Mouse (Mus musculus): ENCODE data around the gene Sco1. TPM values are rescaled to one million over a fixed set of nuclear protein-coding genes. Genes with fewer than 3 reads are reported as not detected.

Gene Sco1
- total and polyA plus RNA-seq, 2 experiments from 2014 or later: 12.4 to 14.7 TPM

DNA sequence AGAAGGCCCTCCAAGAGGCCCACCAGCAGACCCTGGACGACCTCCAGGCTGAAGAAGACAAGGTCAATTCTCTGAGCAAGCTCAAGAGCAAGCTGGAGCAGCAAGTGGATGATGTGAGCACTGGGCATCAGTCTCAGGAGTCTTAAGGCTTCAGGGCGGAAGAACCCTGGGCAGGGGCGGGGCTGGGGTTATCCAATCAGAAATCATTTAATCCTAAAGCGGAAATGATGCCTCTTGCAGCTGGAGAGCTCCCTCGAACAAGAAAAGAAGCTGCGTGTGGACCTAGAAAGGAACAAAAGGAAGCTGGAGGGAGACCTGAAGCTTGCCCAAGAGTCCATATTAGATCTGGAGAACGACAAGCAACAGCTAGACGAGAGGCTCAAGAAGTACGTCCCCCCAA lies 40.7 kb downstream of the Sco1 start:
- Histone ChIP-seq H3K36me3 (ENCODE audit: insufficient read depth, low read length) (no peaks in the 10 kb centered on the region), H3K27me3 (ENCODE audit: insufficient read depth, low read length) (no peaks in the 10 kb centered on the region), H3K9ac (replicated peaks; ENCODE audit: low read length, poor library complexity, severe bottlenecking) (no peak overlapping the region), H3K4me1 (ENCODE audit: insufficient read depth, low read length) (no peaks in the 10 kb centered on the region), H3K27ac (ENCODE audit: low read depth, low read length) (no peak overlapping the region), H3K4me2 (ENCODE audit: low read depth, low read length, poor library complexity, severe bottlenecking) (no peak overlapping the region), H3K4me3 (ENCODE audit: low read depth, low read length) (no peak overlapping the region), H3K9me3 (ENCODE audit: low read length) (no peaks in the 10 kb centered on the region)
- TF ChIP-seq CTCF (IDR thresholded peaks at IDR 0.05): no peak
- ATAC-seq (ENCODE audit: low FRiP score) (no peak), DNase-seq (ENCODE audit: low spot score) (no peak)
- 77% methylated on average over 9 of the region's 9 CpGs for WGBS

- H3K27me3 ChIP-seq (ENCODE audit: insufficient read depth, low read length): no peaks in the 10 kb centered on the region
- no peak overlapping the region for H3K27ac ChIP-seq (ENCODE audit: low read depth, low read length)
- DNase-seq (ENCODE audit: low spot score): no peak
- no peak for ATAC-seq (ENCODE audit: low FRiP score)
- H3K36me3 ChIP-seq (ENCODE audit: insufficient read depth, low read length): no peaks in the 10 kb centered on the region
- no peak overlapping the region for H3K4me2 ChIP-seq (ENCODE audit: low read depth, low read length, poor library complexity, severe bottlenecking)
- H3K4me1 ChIP-seq (ENCODE audit: insufficient read depth, low read length): no peaks in the 10 kb centered on the region
- no peak overlapping the region for H3K9ac ChIP-seq (replicated peaks; ENCODE audit: low read length, poor library complexity, severe bottlenecking)
- H3K4me3 ChIP-seq (ENCODE audit: low read depth, low read length): no peak overlapping the region
- TF ChIP-seq CTCF (IDR thresholded peaks at IDR 0.05): no peak
- no peaks in the 10 kb centered on the region for H3K9me3 ChIP-seq (ENCODE audit: low read length)
- 97% methylated on average over 5 of the region's 5 CpGs for WGBS
Measured at GRCm38 (mm10) chr11:67093652-67094051, 41.2 kb downstream of the Sco1 start.

GRCm38 (mm10) chr11:67094470-67094869 lies 42.0 kb downstream of the Sco1 start:
- ATAC-seq (ENCODE audit: low FRiP score): no peak
- H3K36me3 ChIP-seq (ENCODE audit: insufficient read depth, low read length): no peaks in the 10 kb centered on the region
- no peak overlapping the region for H3K9ac ChIP-seq (replicated peaks; ENCODE audit: low read length, poor library complexity, severe bottlenecking)
- no peaks in the 10 kb centered on the region for H3K4me1 ChIP-seq (ENCODE audit: insufficient read depth, low read length)
- H3K4me2 ChIP-seq (ENCODE audit: low read depth, low read length, poor library complexity, severe bottlenecking): no peak overlapping the region
- H3K4me3 ChIP-seq (ENCODE audit: low read depth, low read length): no peak overlapping the region
- DNase-seq (ENCODE audit: low spot score): no peak
- H3K27ac ChIP-seq (ENCODE audit: low read depth, low read length): no peak overlapping the region
- H3K9me3 ChIP-seq (ENCODE audit: low read length): no peaks in the 10 kb centered on the region
- no peak for TF ChIP-seq CTCF (IDR thresholded peaks at IDR 0.05)
- H3K27me3 ChIP-seq (ENCODE audit: insufficient read depth, low read length): no peaks in the 10 kb centered on the region
- 83% methylated on average over 29 of the region's 29 CpGs for WGBS

DNA sequence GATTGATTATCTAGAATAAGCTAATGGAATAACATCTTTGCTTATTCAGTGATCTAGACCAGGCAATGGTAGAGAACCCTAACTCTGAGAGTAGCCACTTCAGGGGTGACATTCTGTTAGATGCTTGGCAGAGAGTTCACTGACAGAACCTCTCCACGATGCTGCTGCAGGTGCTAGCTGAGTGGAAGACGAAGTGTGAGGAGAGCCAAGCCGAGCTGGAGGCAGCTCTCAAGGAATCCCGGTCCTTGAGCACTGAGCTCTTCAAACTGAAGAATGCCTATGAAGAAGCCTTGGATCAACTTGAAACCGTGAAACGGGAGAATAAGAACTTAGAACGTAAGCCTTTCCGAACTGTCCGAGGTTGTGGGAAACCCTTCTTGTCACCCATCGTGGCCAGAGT lies 45.2 kb downstream of the Sco1 start:
- Histone ChIP-seq H3K9ac (replicated peaks; ENCODE audit: low read length, poor library complexity, severe bottlenecking) (no peak overlapping the region), H3K4me2 (ENCODE audit: low read depth, low read length, poor library complexity, severe bottlenecking) (no peak overlapping the region), H3K27me3 (ENCODE audit: insufficient read depth, low read length) (no peaks in the 10 kb centered on the region), H3K4me1 (ENCODE audit: insufficient read depth, low read length) (no peaks in the 10 kb centered on the region), H3K36me3 (ENCODE audit: insufficient read depth, low read length) (no peaks in the 10 kb centered on the region), H3K27ac (ENCODE audit: low read depth, low read length) (no peak overlapping the region), H3K4me3 (ENCODE audit: low read depth, low read length) (no peak overlapping the region), H3K9me3 (ENCODE audit: low read length) (no peaks in the 10 kb centered on the region)
- ATAC-seq (ENCODE audit: low FRiP score) (no peak), DNase-seq (ENCODE audit: low spot score) (no peak)
- WGBS: 94% methylated on average over 10 of the region's 10 CpGs
- no peak for TF ChIP-seq CTCF (IDR thresholded peaks at IDR 0.05)

- Histone ChIP-seq H3K9ac (replicated peaks; ENCODE audit: low read length, poor library complexity, severe bottlenecking) (no peak overlapping the region), H3K27me3 (ENCODE audit: insufficient read depth, low read length) (no peaks in the 10 kb centered on the region), H3K27ac (ENCODE audit: low read depth, low read length) (no peak overlapping the region), H3K4me1 (ENCODE audit: insufficient read depth, low read length) (no peaks in the 10 kb centered on the region), H3K4me3 (ENCODE audit: low read depth, low read length) (no peak overlapping the region), H3K9me3 (ENCODE audit: low read length) (no peaks in the 10 kb centered on the region), H3K36me3 (ENCODE audit: insufficient read depth, low read length) (no peaks in the 10 kb centered on the region), H3K4me2 (ENCODE audit: low read depth, low read length, poor library complexity, severe bottlenecking) (no peak overlapping the region)
- 88% methylated on average over 11 of the region's 11 CpGs for WGBS
- DNase-seq (ENCODE audit: low spot score) (no peak), ATAC-seq (ENCODE audit: low FRiP score) (no peak)
- no peak for TF ChIP-seq CTCF (IDR thresholded peaks at IDR 0.05)
Measured at GRCm38 (mm10) chr11:67098427-67098826, 46.0 kb downstream of the Sco1 start.

DNA sequence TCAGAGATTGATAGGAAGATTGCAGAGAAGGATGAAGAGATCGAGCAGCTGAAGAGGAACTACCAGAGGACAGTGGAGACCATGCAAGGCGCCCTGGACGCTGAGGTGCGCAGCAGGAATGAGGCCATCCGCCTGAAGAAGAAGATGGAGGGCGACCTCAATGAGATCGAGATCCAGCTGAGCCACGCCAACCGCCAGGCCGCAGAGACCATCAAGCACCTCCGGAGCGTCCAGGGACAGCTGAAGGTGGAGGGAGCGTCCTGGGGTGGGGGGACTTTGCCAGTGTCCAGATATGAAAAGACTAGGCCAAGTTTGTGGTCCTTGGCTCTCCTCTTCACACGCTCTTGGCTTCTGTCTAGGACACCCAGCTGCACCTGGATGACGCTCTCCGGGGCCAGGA lies 46.8 kb downstream of the Sco1 start:
- H3K9me3 ChIP-seq (ENCODE audit: low read length): no peaks in the 10 kb centered on the region
- WGBS: 93% methylated on average over 16 of the region's 16 CpGs
- H3K36me3 ChIP-seq (ENCODE audit: insufficient read depth, low read length): no peaks in the 10 kb centered on the region
- H3K9ac ChIP-seq (replicated peaks; ENCODE audit: low read length, poor library complexity, severe bottlenecking): no peak overlapping the region
- DNase-seq (ENCODE audit: low spot score) (no peak), ATAC-seq (ENCODE audit: low FRiP score) (no peak)
- no peaks in the 10 kb centered on the region for H3K27me3 ChIP-seq (ENCODE audit: insufficient read depth, low read length)
- H3K27ac ChIP-seq (ENCODE audit: low read depth, low read length): no peak overlapping the region
- H3K4me2 ChIP-seq (ENCODE audit: low read depth, low read length, poor library complexity, severe bottlenecking): no peak overlapping the region
- no peaks in the 10 kb centered on the region for H3K4me1 ChIP-seq (ENCODE audit: insufficient read depth, low read length)
- no peak overlapping the region for H3K4me3 ChIP-seq (ENCODE audit: low read depth, low read length)
- no peak for TF ChIP-seq CTCF (IDR thresholded peaks at IDR 0.05)
